Mouse (Mus musculus): ENCODE measurements around the gene Phex. TPM values are rescaled to one million over a fixed set of nuclear protein-coding genes. Genes with fewer than 3 reads are reported as not detected.

The Phex gene
- polyA plus RNA-seq, 1 experiment = 1.1 TPM

- Histone ChIP-seq H3K4me3 (replicated peaks; ENCODE audit: insufficient read depth, low read depth, low read length) (no peak overlapping the region), H3K4me1 (ENCODE audit: control insufficient read depth, insufficient read depth, low read length) (no peaks in the 10 kb centered on the region), H3K27me3 (ENCODE audit: control insufficient read depth, insufficient read depth, low read length) (no peaks in the 10 kb centered on the region), H3K27ac (ENCODE audit: insufficient read depth, low read length) (no peak overlapping the region)
- no peak for TF ChIP-seq CTCF (IDR thresholded peaks at IDR 0.05; ENCODE audit: borderline replicate concordance, insufficient read depth, low read depth, low read length)
- TF ChIP-seq POLR2A (IDR thresholded peaks at IDR 0.05; ENCODE audit: borderline replicate concordance, insufficient read depth, low read length) = no peak
- 87% methylated on average over 3 of the region's 3 CpGs for WGBS
- no peak for DNase-seq
Observed at GRCm38 (mm10) chrX:157271609-157272008, 143.5 kb downstream of the Phex start.

- Histone ChIP-seq H3K4me1 (ENCODE audit: control insufficient read depth, insufficient read depth, low read length) (no peaks in the 10 kb centered on the region), H3K27ac (ENCODE audit: insufficient read depth, low read length) (no peak overlapping the region), H3K27me3 (ENCODE audit: control insufficient read depth, insufficient read depth, low read length) (no peaks in the 10 kb centered on the region), H3K4me3 (replicated peaks; ENCODE audit: insufficient read depth, low read depth, low read length) (no peak overlapping the region)
- TF ChIP-seq CTCF (IDR thresholded peaks at IDR 0.05; ENCODE audit: borderline replicate concordance, insufficient read depth, low read depth, low read length) (no peak), POLR2A (IDR thresholded peaks at IDR 0.05; ENCODE audit: borderline replicate concordance, insufficient read depth, low read length) (no peak)
- WGBS = 46% methylated on average over 5 of the region's 5 CpGs
- no peak for DNase-seq
Observed at GRCm38 (mm10) chrX:157269726-157270305, 145.3 kb downstream of the Phex start.

GRCm38 (mm10) chrX:157268141-157268540 is 147.0 kb downstream of the Phex start:
- 27% methylated on average over 1 of the region's 1 CpGs for WGBS
- TF ChIP-seq POLR2A (IDR thresholded peaks at IDR 0.05; ENCODE audit: borderline replicate concordance, insufficient read depth, low read length) = no peak
- TF ChIP-seq CTCF (IDR thresholded peaks at IDR 0.05; ENCODE audit: borderline replicate concordance, insufficient read depth, low read depth, low read length) = no peak
- peak in 1 of 2 experiments; percentile 9 for DNase-seq

GRCm38 (mm10) chrX:157202736-157203135 is 212.4 kb downstream of the Phex start:
- Histone ChIP-seq H3K27me3 (ENCODE audit: control insufficient read depth, insufficient read depth, low read length) (no peaks in the 10 kb centered on the region), H3K4me3 (replicated peaks; ENCODE audit: insufficient read depth, low read depth, low read length) (no peak overlapping the region), H3K4me1 (ENCODE audit: control insufficient read depth, insufficient read depth, low read length) (no peaks in the 10 kb centered on the region), H3K27ac (ENCODE audit: insufficient read depth, low read length) (no peak overlapping the region)
- WGBS = 34% methylated on average over 1 of the region's 1 CpGs
- no peak for TF ChIP-seq POLR2A (IDR thresholded peaks at IDR 0.05; ENCODE audit: borderline replicate concordance, insufficient read depth, low read length)
- TF ChIP-seq CTCF (IDR thresholded peaks at IDR 0.05; ENCODE audit: borderline replicate concordance, insufficient read depth, low read depth, low read length) = no peak
- DNase-seq = peak; percentile 59 to 87

More at GRCm38 (mm10) chrX:157268141-157268540, 147.0 kb downstream of the Phex start:
- no peaks in the 10 kb centered on the region for H3K4me1 ChIP-seq (ENCODE audit: control insufficient read depth, insufficient read depth, low read length)
- no peaks in the 10 kb centered on the region for H3K27me3 ChIP-seq (ENCODE audit: control insufficient read depth, insufficient read depth, low read length)
- no peak overlapping the region for H3K27ac ChIP-seq (ENCODE audit: insufficient read depth, low read length)
- no peak overlapping the region for H3K4me3 ChIP-seq (replicated peaks; ENCODE audit: insufficient read depth, low read depth, low read length)

GRCm38 (mm10) chrX:157184167-157184566 is 230.9 kb downstream of the Phex start:
- DNase-seq = peak; percentile 47 to 89
- TF ChIP-seq POLR2A (IDR thresholded peaks at IDR 0.05; ENCODE audit: borderline replicate concordance, insufficient read depth, low read length) (no peak), CTCF (IDR thresholded peaks at IDR 0.05; ENCODE audit: borderline replicate concordance, insufficient read depth, low read depth, low read length) (no peak)
- H3K4me3 ChIP-seq (replicated peaks; ENCODE audit: insufficient read depth, low read depth, low read length) = no peak overlapping the region
- no peaks in the 10 kb centered on the region for H3K27me3 ChIP-seq (ENCODE audit: control insufficient read depth, insufficient read depth, low read length)
- no peak overlapping the region; the same call in 1 of the 2 replicates for H3K27ac ChIP-seq (ENCODE audit: insufficient read depth, low read length)
- WGBS = 17% methylated on average over 4 of the region's 4 CpGs
- H3K4me1 ChIP-seq (ENCODE audit: control insufficient read depth, insufficient read depth, low read length) = no peaks in the 10 kb centered on the region

DNA sequence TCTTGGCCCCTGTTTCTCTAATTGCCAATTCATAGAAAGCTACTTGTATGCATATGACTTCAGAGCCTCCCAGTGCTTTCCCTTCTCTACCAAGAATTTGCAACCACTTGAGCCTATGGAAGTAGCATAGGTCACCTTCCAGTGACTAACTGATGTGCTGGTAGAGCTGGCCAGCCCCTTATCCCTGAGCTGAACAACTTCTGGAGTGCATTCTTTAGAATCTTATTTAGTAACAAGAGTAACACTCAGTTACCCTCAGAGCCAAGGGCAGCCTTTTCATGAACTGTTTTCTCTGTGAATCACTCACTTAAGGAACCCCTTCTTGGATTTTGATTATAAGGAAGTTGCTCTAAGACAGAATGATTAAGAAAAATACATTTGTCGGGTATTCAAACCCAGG is 234.3 kb downstream of the Phex start:
- Histone ChIP-seq H3K27ac (ENCODE audit: insufficient read depth, low read length) (no peak overlapping the region), H3K27me3 (ENCODE audit: control insufficient read depth, insufficient read depth, low read length) (no peaks in the 10 kb centered on the region), H3K4me1 (ENCODE audit: control insufficient read depth, insufficient read depth, low read length) (no peaks in the 10 kb centered on the region), H3K4me3 (replicated peaks; ENCODE audit: insufficient read depth, low read depth, low read length) (no peak overlapping the region)
- WGBS = 100% methylated on average over 1 of the region's 1 CpGs
- TF ChIP-seq CTCF (IDR thresholded peaks at IDR 0.05; ENCODE audit: borderline replicate concordance, insufficient read depth, low read depth, low read length) (no peak), POLR2A (IDR thresholded peaks at IDR 0.05; ENCODE audit: borderline replicate concordance, insufficient read depth, low read length) (no peak)
- DNase-seq = no peak

DNA sequence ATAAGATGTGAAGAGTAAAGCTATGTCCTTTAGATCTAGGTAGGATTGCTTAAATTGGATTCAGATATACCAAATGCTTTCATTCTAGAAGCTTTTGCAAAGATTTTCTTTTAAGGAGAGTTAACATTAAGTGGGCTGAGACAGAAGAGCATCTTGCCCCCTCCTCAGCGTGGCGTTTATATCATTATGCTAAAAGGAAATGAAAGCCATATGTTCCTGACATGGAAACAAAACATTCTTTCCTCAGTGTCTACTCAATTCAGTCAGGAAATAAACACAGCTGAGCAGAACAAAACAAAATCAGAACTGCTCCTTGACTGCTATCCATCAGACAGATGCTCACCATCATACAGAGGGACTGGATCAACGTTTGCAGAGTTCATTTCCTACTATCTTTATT is 251.0 kb downstream of the Phex start:
- no peak overlapping the region for H3K27ac ChIP-seq (ENCODE audit: insufficient read depth, low read length)
- DNase-seq = no peak
- H3K4me1 ChIP-seq (ENCODE audit: control insufficient read depth, insufficient read depth, low read length) = no peaks in the 10 kb centered on the region
- no peaks in the 10 kb centered on the region for H3K27me3 ChIP-seq (ENCODE audit: control insufficient read depth, insufficient read depth, low read length)
- H3K4me3 ChIP-seq (replicated peaks; ENCODE audit: insufficient read depth, low read depth, low read length) = no peak overlapping the region
- TF ChIP-seq POLR2A (IDR thresholded peaks at IDR 0.05; ENCODE audit: borderline replicate concordance, insufficient read depth, low read length) = no peak
- TF ChIP-seq CTCF (IDR thresholded peaks at IDR 0.05; ENCODE audit: borderline replicate concordance, insufficient read depth, low read depth, low read length) = no peak
- 41% methylated on average over 3 of the region's 3 CpGs for WGBS

DNA sequence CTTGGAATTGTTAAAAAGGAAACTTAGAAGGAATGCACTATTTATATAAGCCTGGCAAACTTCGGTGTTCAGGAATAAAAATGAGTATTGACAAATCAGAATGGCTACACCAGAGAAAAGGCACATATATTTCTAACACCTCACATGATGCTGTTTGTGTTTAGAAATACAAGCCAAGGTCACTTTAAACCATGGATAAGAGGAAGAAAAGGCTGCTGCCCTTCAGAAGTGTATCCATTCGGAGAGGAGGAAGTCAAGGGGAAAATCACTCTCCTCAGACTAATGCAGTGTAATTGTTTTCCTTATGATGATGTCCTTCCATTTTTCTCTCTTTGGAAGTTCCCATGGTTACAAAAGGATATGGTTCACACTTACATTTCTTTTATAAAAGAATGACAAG is 251.7 kb downstream of the Phex start:
- 77% methylated on average over 2 of the region's 2 CpGs for WGBS
- DNase-seq = no peak
- Histone ChIP-seq H3K27me3 (ENCODE audit: control insufficient read depth, insufficient read depth, low read length) (no peaks in the 10 kb centered on the region), H3K27ac (ENCODE audit: insufficient read depth, low read length) (no peak overlapping the region), H3K4me1 (ENCODE audit: control insufficient read depth, insufficient read depth, low read length) (no peaks in the 10 kb centered on the region), H3K4me3 (replicated peaks; ENCODE audit: insufficient read depth, low read depth, low read length) (no peak overlapping the region)
- TF ChIP-seq POLR2A (IDR thresholded peaks at IDR 0.05; ENCODE audit: borderline replicate concordance, insufficient read depth, low read length) (no peak), CTCF (IDR thresholded peaks at IDR 0.05; ENCODE audit: borderline replicate concordance, insufficient read depth, low read depth, low read length) (no peak)

All from cerebellum, adult 2 months (tissue).